Mouse (Mus musculus) gonadal fat pad, adult 2 months (tissue): ENCODE data around the gene Dlg2. TPM values are rescaled to one million over a fixed set of nuclear protein-coding genes. Genes with fewer than 3 reads are reported as not detected.

Experiments used
- DNase-seq: peaks from one replicate; pipeline ENCODE4 v3.0.0-alpha.2; 2012; ENCODE audit warnings: low read depth
- polyA plus RNA-seq: library from polyadenylated mRNA; depleted of rRNA; stranded (reverse); fragments of >200 nt; gene quantifications from 2 replicates; pipeline ENCODE4 v1.2.3, GENCODE M21; 2012

The Dlg2 gene
- polyA plus RNA-seq, 1 experiment: 1.6 TPM

GRCm38 (mm10) chr7:91897509-91897908 lies 1421.0 kb downstream of the Dlg2 start:
- no peak for DNase-seq

DNA sequence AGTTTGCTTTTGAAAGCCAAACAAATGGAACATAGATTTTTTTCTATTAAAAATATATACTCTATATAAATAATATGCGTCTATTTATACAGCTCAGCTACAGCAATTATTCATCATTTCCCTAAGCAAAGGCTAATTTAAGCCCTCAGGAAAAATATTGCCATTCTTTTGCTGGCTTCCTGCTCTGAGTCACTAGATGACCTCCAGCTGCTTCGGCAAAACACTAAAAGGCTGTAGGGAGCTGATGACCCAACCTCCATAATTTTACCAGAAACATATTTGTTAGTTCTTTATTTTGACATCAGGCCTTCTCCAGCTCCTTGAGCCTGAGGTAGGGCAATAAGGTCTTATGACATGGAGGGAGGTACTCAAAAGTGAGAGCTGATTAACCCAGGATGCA lies 1426.0 kb downstream of the Dlg2 start:
- no peak for DNase-seq

DNA sequence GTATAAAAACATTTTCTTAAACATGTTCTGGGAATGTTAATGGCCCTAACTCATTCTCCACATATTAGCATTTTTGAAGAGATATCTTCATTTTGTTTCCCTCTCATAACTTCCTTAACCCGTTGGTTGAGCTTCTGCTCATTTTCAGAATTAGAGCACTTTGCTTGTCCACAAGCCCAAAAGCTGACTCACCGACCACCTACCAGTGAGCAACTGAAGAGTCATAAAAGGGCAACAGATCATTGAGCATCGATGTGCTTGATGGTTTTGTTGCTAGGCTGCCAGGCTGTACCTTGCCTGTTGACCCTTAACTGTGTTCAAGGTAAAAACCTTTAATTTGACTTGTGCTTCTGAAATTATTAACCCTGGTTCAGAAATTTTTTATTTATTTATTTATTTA lies 1440.3 kb downstream of the Dlg2 start:
- DNase-seq: no peak

DNA sequence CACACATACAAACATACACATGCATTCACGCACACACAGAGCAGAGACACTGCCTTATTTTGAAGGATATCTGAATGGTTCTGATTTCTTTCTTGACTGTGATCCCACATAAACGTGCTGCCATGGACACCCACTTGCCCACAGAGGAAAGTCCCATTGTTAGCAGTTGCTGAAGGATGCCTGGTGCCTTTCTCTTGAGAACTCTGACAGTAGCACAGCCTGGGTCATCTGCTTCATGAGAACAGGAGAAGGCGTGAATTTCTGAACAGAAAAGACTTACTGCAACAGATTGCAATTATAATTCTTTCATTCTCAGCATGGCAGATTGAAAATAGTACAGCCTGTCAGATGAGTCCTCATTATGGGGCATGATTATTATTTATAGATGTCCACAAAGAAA lies 1442.6 kb downstream of the Dlg2 start:
- no peak for DNase-seq

DNA sequence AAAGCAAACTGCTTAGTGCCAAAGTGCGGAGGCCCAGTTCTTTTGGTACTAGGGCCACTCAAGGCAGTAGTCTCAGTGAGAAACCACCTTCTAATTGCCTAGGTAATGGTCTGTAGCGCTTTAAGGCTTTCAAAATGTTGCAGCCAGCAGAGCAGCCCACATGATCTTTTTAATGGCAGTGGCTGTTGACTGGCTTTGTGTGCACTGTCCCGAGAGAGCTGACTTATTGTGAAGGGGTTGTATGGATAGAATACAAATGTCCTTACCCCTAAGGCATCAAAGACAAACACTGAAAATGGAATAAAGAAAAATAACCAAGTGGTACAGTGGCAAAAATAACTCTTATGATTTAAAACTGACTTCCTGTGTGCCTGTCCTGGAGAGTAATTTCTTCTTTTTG lies 1443.3 kb downstream of the Dlg2 start:
- DNase-seq: no peak

DNA sequence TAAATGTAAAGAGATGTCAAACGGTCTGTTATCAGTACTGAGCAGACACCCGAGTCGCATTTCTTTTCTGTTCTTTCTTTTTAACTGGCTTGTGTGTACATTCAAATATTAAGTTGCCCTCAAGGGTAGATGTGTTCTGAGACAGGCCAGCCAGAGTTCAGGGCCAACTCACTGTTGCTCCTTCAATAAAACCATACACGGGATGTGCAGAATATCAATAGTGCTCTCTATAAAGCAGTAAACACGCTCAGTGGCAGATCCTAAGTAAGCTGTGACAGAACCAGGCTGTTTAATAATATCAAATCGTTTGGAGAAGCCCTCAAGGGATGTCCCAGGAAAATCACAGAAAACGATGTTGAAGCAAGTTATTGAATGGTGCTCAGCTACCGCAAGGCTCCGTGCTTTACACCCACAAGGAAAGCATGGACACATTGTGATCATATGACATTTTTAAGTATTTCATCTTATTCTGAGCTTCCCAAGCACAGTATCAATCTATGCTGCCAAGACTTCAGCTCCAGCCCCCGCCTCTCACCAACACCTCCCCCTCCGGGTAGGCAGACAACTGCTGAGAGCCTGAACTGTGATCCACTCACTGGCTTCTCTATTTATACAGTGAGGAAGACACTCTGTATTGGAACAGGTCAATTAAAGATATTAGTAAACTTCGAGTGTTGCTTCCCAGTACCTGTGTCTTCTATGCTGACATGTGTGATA lies 1458.6 kb downstream of the Dlg2 start:
- DNase-seq: no peak

GRCm38 (mm10) chr7:91936193-91936592 lies 1459.7 kb downstream of the Dlg2 start:
- no peak for DNase-seq

GRCm38 (mm10) chr7:91943224-91943623 lies 1466.8 kb downstream of the Dlg2 start:
- DNase-seq: no peak

GRCm38 (mm10) chr7:91955584-91955983 lies 1479.1 kb downstream of the Dlg2 start:
- no peak for DNase-seq

- no peak for DNase-seq
These were observed 1486.5 kb downstream of the Dlg2 start for GRCm38 (mm10) chr7:91962956-91963355.

- no peak for DNase-seq
These were observed 1496.5 kb downstream of the Dlg2 start for GRCm38 (mm10) chr7:91972970-91973369.

- DNase-seq: no peak
These were observed 1527.4 kb downstream of the Dlg2 start for GRCm38 (mm10) chr7:92003769-92004455.

DNA sequence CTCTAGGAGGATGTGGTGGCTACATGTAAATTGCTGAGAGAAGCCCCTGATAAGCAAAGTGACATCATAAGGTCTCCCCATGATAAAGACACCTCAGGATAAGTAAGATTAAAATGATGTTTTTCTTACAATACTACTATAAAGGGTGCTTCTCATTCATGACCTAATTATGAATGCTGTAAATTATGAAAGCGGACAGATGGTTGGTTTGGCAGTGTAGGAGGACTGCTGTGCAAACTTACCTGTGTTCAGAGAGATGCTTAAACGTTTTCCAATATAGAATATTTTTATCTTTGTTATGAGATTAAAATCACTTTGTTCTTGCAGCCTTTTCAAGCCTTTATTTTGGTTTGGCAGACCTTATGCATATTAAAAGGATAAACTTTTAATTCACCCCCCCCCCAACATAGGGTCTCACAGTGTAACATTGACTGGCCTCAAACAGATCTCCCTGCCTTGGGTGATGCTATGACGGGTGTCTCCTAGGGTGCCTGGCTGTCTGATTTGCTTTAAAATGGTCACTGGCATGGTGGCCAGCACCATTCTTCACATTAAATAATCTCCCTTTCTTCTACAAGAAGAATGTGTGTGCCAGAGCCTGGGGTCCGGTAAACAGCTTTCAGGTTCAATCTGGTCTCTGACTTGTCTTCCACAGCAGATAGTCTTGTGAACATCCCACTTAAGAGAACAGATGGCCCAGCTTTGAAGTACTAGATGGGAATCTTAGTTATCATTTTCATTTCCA lies 1529.4 kb downstream of the Dlg2 start:
- no peak for DNase-seq

DNA sequence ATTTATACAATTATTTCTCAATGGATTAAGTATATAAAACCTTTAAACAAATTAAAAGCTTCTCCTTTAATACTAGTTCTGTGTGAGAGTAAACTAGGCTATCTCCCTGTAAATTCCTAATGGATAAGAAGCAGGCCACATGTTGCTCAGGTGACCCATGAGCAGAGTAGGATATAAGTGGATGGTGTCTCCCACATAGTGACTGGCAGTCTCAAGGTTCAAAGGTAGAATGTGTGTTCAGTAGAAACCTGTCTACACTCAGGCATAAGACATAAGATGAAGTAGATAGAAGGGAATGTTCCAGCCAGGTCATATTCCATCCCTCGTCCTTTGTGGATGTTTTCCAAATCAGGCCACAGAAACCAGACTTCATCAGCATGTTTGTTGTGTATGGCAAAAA lies 1532.2 kb downstream of the Dlg2 start:
- no peak for DNase-seq

- no peak for DNase-seq
These were observed 1548.5 kb downstream of the Dlg2 start for GRCm38 (mm10) chr7:92024928-92025327.

GRCm38 (mm10) chr7:92025465-92026056 lies 1549.1 kb downstream of the Dlg2 start:
- DNase-seq: no peak

GRCm38 (mm10) chr7:92027049-92027448 lies 1550.6 kb downstream of the Dlg2 start:
- DNase-seq: no peak

DNA sequence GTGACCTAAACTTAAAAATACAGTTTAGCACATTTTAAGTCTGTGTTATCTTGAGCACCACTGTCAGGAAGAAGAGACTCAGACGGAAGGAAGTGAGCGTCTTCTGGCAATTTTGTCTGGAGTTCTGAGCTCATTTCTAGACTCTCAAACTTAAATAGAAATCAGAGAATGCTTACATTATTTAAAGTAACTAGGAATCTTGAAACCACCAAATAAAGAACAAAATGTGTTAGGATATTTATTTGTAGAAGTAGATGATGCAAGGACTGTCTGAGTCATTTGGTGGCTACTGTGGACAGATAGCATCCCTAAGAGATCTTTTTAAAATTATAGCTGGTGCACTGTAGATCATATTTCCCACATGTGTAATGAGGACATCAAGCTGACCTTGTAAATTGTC lies 1557.8 kb downstream of the Dlg2 start:
- no peak for DNase-seq

- DNase-seq: no peak
These were observed 1563.7 kb downstream of the Dlg2 start for GRCm38 (mm10) chr7:92040187-92040586.

GRCm38 (mm10) chr7:92040785-92041411 lies 1564.4 kb downstream of the Dlg2 start:
- no peak for DNase-seq

- DNase-seq: no peak
These were observed 1568.5 kb downstream of the Dlg2 start for GRCm38 (mm10) chr7:92044966-92045365.

- DNase-seq: no peak
These were observed 1570.8 kb downstream of the Dlg2 start for GRCm38 (mm10) chr7:92047271-92047670.
